Comparison of ENCODE assay signal across 20 mouse cellular contexts in genomic region chr11:109474836-109475235, GRCm38 (mm10). TPM values are rescaled to one million over a fixed set of nuclear protein-coding genes. Genes with fewer than 3 reads are reported as not detected.
DNase-seq lines count a peak whose midpoint lies in the region; ATAC-seq and TF ChIP-seq lines count a peak whose summit lies in the region.
"Had no signal": no experiment of that assay in that cellular context is flagged by ENCODE, and none has a peak within 500 bp of the region (broad histone marks: within the 10 kb centered on the region; RNA-seq: fewer than 3 reads in every experiment).

No protein-coding gene starts in this region.

- peaks cover 79% of the 10 kb centered on the region for H3K4me1 ChIP-seq in forebrain, embryonic 10.5 days
- peaks cover 51% of the 10 kb centered on the region for H3K4me1 ChIP-seq in forebrain, embryonic 13.5 days
- H3K4me1 ChIP-seq in midbrain, embryonic 11.5 days (ENCODE audit: control insufficient read depth, insufficient read depth, low read length), result peaks cover 36% of the 10 kb centered on the region
- H3K4me1 ChIP-seq in midbrain, embryonic 14.5 days (ENCODE audit: control insufficient read depth, insufficient read depth, low read length), result 0 out of 2 replicates have a peak, but pooled peaks cover 6% of the 10 kb centered on the region
- peaks cover 13% of the 10 kb centered on the region for H3K4me1 ChIP-seq in liver, postnatal 0 days (ENCODE audit: insufficient read depth)

- ATAC-seq in forebrain, embryonic 13.5 days, result no peak
- no peak for ATAC-seq in midbrain, embryonic 11.5 days (ENCODE audit: low FRiP score)
- ATAC-seq in midbrain, embryonic 14.5 days (ENCODE audit: low FRiP score, low TSS enrichment), result no peak
- ATAC-seq in liver, postnatal 0 days, result no peak

- H3K4me3 ChIP-seq in forebrain, embryonic 10.5 days, result 0 out of 2 replicates have a peak overlapping the region, but pooled peaks have one; percentile 86
- H3K4me3 ChIP-seq in forebrain, embryonic 13.5 days, result no peak overlapping the region
- no peak overlapping the region for H3K4me3 ChIP-seq in midbrain, embryonic 11.5 days (ENCODE audit: low read depth, low read length)
- H3K4me3 ChIP-seq in midbrain, embryonic 14.5 days (replicated peaks; ENCODE audit: low read depth, low read length), result no peak overlapping the region
- no peak overlapping the region for H3K4me3 ChIP-seq in liver, postnatal 0 days (ENCODE audit: low read depth, low read length)
- H3K4me3 ChIP-seq: heart, adult 2 months had no signal

- H3K27ac ChIP-seq in forebrain, embryonic 10.5 days, result peak overlapping the region; percentile 40; the same call in 1 of the 2 replicates
- no peak overlapping the region for H3K27ac ChIP-seq in forebrain, embryonic 13.5 days
- H3K27ac ChIP-seq in midbrain, embryonic 11.5 days (ENCODE audit: low read depth, low read length), result no peak overlapping the region
- H3K27ac ChIP-seq in midbrain, embryonic 14.5 days (replicated peaks; ENCODE audit: low read depth, low read length), result no peak overlapping the region
- peak overlapping the region; percentile 99; the same call in 1 of the 2 replicates for H3K27ac ChIP-seq in liver, postnatal 0 days (ENCODE audit: low read depth)
- H3K27ac ChIP-seq: embryonic facial prominence, embryonic 15.5 days; heart, adult 2 months had no signal

- no peak overlapping the region for H3K9ac ChIP-seq in forebrain, embryonic 13.5 days
- H3K9ac ChIP-seq in midbrain, embryonic 11.5 days (ENCODE audit: low read length), result no peak overlapping the region
- no peak overlapping the region for H3K9ac ChIP-seq in midbrain, embryonic 14.5 days (replicated peaks; ENCODE audit: low read length)
- no peak overlapping the region for H3K9ac ChIP-seq in liver, postnatal 0 days (replicated peaks)
- H3K9ac ChIP-seq: embryonic facial prominence, embryonic 15.5 days had no signal

- DNase-seq in forebrain, embryonic 10.5 days (ENCODE audit: extremely low spot score, low spot score), result no peak
- DNase-seq in midbrain, embryonic 11.5 days (ENCODE audit: low spot score, missing footprints), result peak; percentile 82
- DNase-seq in midbrain, embryonic 14.5 days, result no peak
- peak; percentile 80 for DNase-seq in ZHBTc4 (ENCODE audit: low read depth, low spot score)
- DNase-seq in liver, postnatal 0 days, result no peak
- DNase-seq in gastrocnemius, postnatal 25 days, result no peak
- no peak for DNase-seq in heart, postnatal 25 days (ENCODE audit: low spot score)
- DNase-seq: adrenal gland, postnatal 10 days; cerebellum, adult 8-10 months; gastrocnemius, adult 2 months; heart, adult 2 months; lung, adult 2 months; right cerebral cortex, postnatal 4 days; thymus, postnatal 4 days had no signal

- no peaks in the 10 kb centered on the region for H3K36me3 ChIP-seq in forebrain, embryonic 10.5 days (replicated peaks)
- H3K36me3 ChIP-seq in forebrain, embryonic 13.5 days (ENCODE audit: poor library complexity, severe bottlenecking), result no peaks in the 10 kb centered on the region
- H3K36me3 ChIP-seq in midbrain, embryonic 11.5 days (ENCODE audit: control insufficient read depth, insufficient read depth, low read length), result no peaks in the 10 kb centered on the region
- H3K36me3 ChIP-seq in midbrain, embryonic 14.5 days (ENCODE audit: control insufficient read depth, insufficient read depth, low read length), result no peaks in the 10 kb centered on the region
- H3K36me3 ChIP-seq in liver, postnatal 0 days (replicated peaks; ENCODE audit: insufficient read depth, low read length), result no peaks in the 10 kb centered on the region
- H3K36me3 ChIP-seq: embryonic facial prominence, embryonic 10.5 days; embryonic facial prominence, embryonic 15.5 days; heart, embryonic 12.5 days; intestine, embryonic 15.5 days; midbrain, embryonic 12.5 days had no signal

- peaks cover 19% of the 10 kb centered on the region; the same call in 1 of the 2 replicates for H3K27me3 ChIP-seq in forebrain, embryonic 10.5 days (ENCODE audit: poor library complexity, severe bottlenecking)
- peaks cover 10% of the 10 kb centered on the region; the same call in 1 of the 2 replicates for H3K27me3 ChIP-seq in forebrain, embryonic 13.5 days
- H3K27me3 ChIP-seq in midbrain, embryonic 11.5 days (ENCODE audit: control insufficient read depth, insufficient read depth, low read length), result peaks cover 7% of the 10 kb centered on the region
- H3K27me3 ChIP-seq in midbrain, embryonic 14.5 days (ENCODE audit: control insufficient read depth, insufficient read depth, low read length), result peaks cover 15% of the 10 kb centered on the region
- no peaks in the 10 kb centered on the region for H3K27me3 ChIP-seq in liver, postnatal 0 days (ENCODE audit: insufficient read depth, low read length)
- H3K27me3 ChIP-seq: heart, embryonic 12.5 days; intestine, embryonic 15.5 days had no signal

- H3K9me3 ChIP-seq in forebrain, embryonic 10.5 days, result no peaks in the 10 kb centered on the region
- no peaks in the 10 kb centered on the region for H3K9me3 ChIP-seq in forebrain, embryonic 13.5 days (replicated peaks)
- no peaks in the 10 kb centered on the region for H3K9me3 ChIP-seq in midbrain, embryonic 11.5 days (ENCODE audit: control insufficient read depth, low read length)
- no peaks in the 10 kb centered on the region for H3K9me3 ChIP-seq in midbrain, embryonic 14.5 days (ENCODE audit: control insufficient read depth, low read length)
- no peaks in the 10 kb centered on the region for H3K9me3 ChIP-seq in liver, postnatal 0 days (ENCODE audit: low read length)
- H3K9me3 ChIP-seq: embryonic facial prominence, embryonic 10.5 days; embryonic facial prominence, embryonic 15.5 days; heart, embryonic 12.5 days; intestine, embryonic 15.5 days; midbrain, embryonic 12.5 days had no signal

- 78% methylated on average over 13 of the region's 13 CpGs for WGBS in forebrain, embryonic 10.5 days
- WGBS in forebrain, embryonic 13.5 days, result 69% methylated on average over 13 of the region's 13 CpGs
- WGBS in midbrain, embryonic 11.5 days, result 82% methylated on average over 13 of the region's 13 CpGs
- 79% methylated on average over 13 of the region's 13 CpGs for WGBS in midbrain, embryonic 14.5 days
- WGBS in liver, postnatal 0 days (ENCODE audit: insufficient replicate concordance), result 88% methylated on average over 13 of the region's 13 CpGs

- no peak for TF ChIP-seq EP300 in liver, postnatal 0 days (IDR thresholded peaks at IDR 0.05; ENCODE audit: low read depth)

- TF ChIP-seq CTCF in liver, postnatal 0 days (IDR thresholded peaks at IDR 0.05; ENCODE audit: low read depth), result no peak

- intact Hi-C loops in heart, postnatal 25 days (cut with DNase I), result no loop called here

- no peak overlapping the region for H3K4me2 ChIP-seq in forebrain, embryonic 13.5 days
- no peak overlapping the region for H3K4me2 ChIP-seq in midbrain, embryonic 11.5 days
- no peak overlapping the region for H3K4me2 ChIP-seq in midbrain, embryonic 14.5 days (ENCODE audit: low read length)
- peak overlapping the region; percentile 95; the same call in 1 of the 2 replicates for H3K4me2 ChIP-seq in liver, postnatal 0 days (ENCODE audit: low read depth, low read length)

RNA-seq across cellular contexts. Expression of gene Slc16a6, which starts 1.4 kb away (rescaled TPM):
- 6.5 and 6.8 TPM in 2 replicates for polyA plus RNA-seq in forebrain, embryonic 10.5 days (2016; fragmentation: Nextera tagmentation; extraction: Ambion mirVana)
- 3.6 and 5.0 TPM in 2 replicates for polyA plus RNA-seq in forebrain, embryonic 13.5 days (2015; fragmentation: Nextera tagmentation; extraction: Ambion mirVana)
- 3.6 TPM in 2 replicates for polyA plus RNA-seq in midbrain, embryonic 11.5 days (2014; fragmentation: Nextera tagmentation; extraction: Ambion mirVana)
- 2.8 and 3.1 TPM in 2 replicates for polyA plus RNA-seq in midbrain, embryonic 14.5 days (2014; fragmentation: Nextera tagmentation; extraction: Ambion mirVana)
- polyA plus RNA-seq in liver, postnatal 0 days (2015; fragmentation: Nextera tagmentation; extraction: Ambion mirVana), result 18.8 and 19.0 TPM in 2 replicates
- 10 to 100 TPM in 1 of 2 experiments, 1 to 10 TPM in 1; 7.0 to 11.5 TPM for total RNA-seq in gastrocnemius, postnatal 25 days (2021)
- total RNA-seq in heart, postnatal 25 days (2021), result 1 to 10 TPM; 7.7 to 8.8 TPM

RNA-seq across cellular contexts. Expression of gene Arsg, which starts 1.7 kb away (rescaled TPM):
- polyA plus RNA-seq in forebrain, embryonic 10.5 days (2016; fragmentation: Nextera tagmentation; extraction: Ambion mirVana), result 2.2 and 2.8 TPM in 2 replicates
- polyA plus RNA-seq in forebrain, embryonic 13.5 days (2015; fragmentation: Nextera tagmentation; extraction: Ambion mirVana), result 3.4 and 5.4 TPM in 2 replicates
- polyA plus RNA-seq in midbrain, embryonic 11.5 days (2014; fragmentation: Nextera tagmentation; extraction: Ambion mirVana), result 2.9 and 4.7 TPM in 2 replicates
- polyA plus RNA-seq in midbrain, embryonic 14.5 days (2014; fragmentation: Nextera tagmentation; extraction: Ambion mirVana), result 1.3 and 2.7 TPM in 2 replicates
- polyA plus RNA-seq in liver, postnatal 0 days (2015; fragmentation: Nextera tagmentation; extraction: Ambion mirVana), result 11.8 and 13.1 TPM in 2 replicates
- 1 to 10 TPM; 2.6 to 4.7 TPM for total RNA-seq in gastrocnemius, postnatal 25 days (2021)
- 1 to 10 TPM; 1.3 to 1.9 TPM for total RNA-seq in heart, postnatal 25 days (2021)

RNA-seq across cellular contexts. Expression of gene Amz2, which starts 49.1 kb away (rescaled TPM):
- polyA plus RNA-seq in forebrain, embryonic 10.5 days (2016; fragmentation: Nextera tagmentation; extraction: Ambion mirVana), result 41.9 and 44.4 TPM in 2 replicates
- polyA plus RNA-seq in forebrain, embryonic 13.5 days (2015; fragmentation: Nextera tagmentation; extraction: Ambion mirVana), result 57.6 and 58.4 TPM in 2 replicates
- polyA plus RNA-seq in midbrain, embryonic 11.5 days (2014; fragmentation: Nextera tagmentation; extraction: Ambion mirVana), result 46.8 and 49.0 TPM in 2 replicates
- 63.6 and 78.7 TPM in 2 replicates for polyA plus RNA-seq in midbrain, embryonic 14.5 days (2014; fragmentation: Nextera tagmentation; extraction: Ambion mirVana)
- 9.4 and 11.0 TPM in 2 replicates for polyA plus RNA-seq in liver, postnatal 0 days (2015; fragmentation: Nextera tagmentation; extraction: Ambion mirVana)
- total RNA-seq in gastrocnemius, postnatal 25 days (2021), result 10 to 100 TPM; 54.0 to 63.0 TPM
- 10 to 100 TPM; 51.4 to 60.5 TPM for total RNA-seq in heart, postnatal 25 days (2021)

Comparison
In these comparisons a context has a peak if more than half of its experiments do, and no peak if none do; other contexts are left out.
1. DNase-seq: peak in midbrain, embryonic 11.5 days (single experiment) and ZHBTc4 (single experiment); none in forebrain, embryonic 10.5 days (single experiment), midbrain, embryonic 14.5 days (single experiment), liver, postnatal 0 days (single experiment), gastrocnemius, postnatal 25 days (single experiment) and heart, postnatal 25 days (single experiment).
2. H3K27ac ChIP-seq: peak in forebrain, embryonic 10.5 days (single experiment) and liver, postnatal 0 days (single experiment); none in forebrain, embryonic 13.5 days (single experiment), midbrain, embryonic 11.5 days (single experiment) and midbrain, embryonic 14.5 days (single experiment).